10 mouse cellular contexts compared by ENCODE assay signal in genomic region chr15:87955685-87956256, GRCm38 (mm10).
"Had no signal": no experiment of that assay in that cellular context is flagged by ENCODE, and none has a peak within 500 bp of the region (broad histone marks: within the 10 kb centered on the region; RNA-seq: fewer than 3 reads in every experiment).

No protein-coding gene starts in this region.

- H3K4me1 ChIP-seq: limb, embryonic 13.5 days; liver, embryonic 12.5 days; midbrain, embryonic 13.5 days had no signal

- DNase-seq: kidney, adult 11 months; kidney, adult 9 months; kidney, postnatal 36 days; layer of hippocampus, adult 9-11 months; left cerebral cortex, postnatal 4 days had no signal

- H3K9ac ChIP-seq: limb, embryonic 13.5 days; liver, embryonic 12.5 days; midbrain, embryonic 13.5 days had no signal

- H3K27ac ChIP-seq: hindbrain, postnatal 0 days; kidney, postnatal 0 days; limb, embryonic 13.5 days; liver, embryonic 12.5 days; midbrain, embryonic 13.5 days had no signal

- H3K27me3 ChIP-seq: liver, embryonic 12.5 days had no signal

- H3K4me2 ChIP-seq: limb, embryonic 13.5 days; liver, embryonic 12.5 days; midbrain, embryonic 13.5 days had no signal

- H3K9me3 ChIP-seq: limb, embryonic 13.5 days; midbrain, embryonic 13.5 days had no signal

- ATAC-seq: hindbrain, postnatal 0 days; liver, embryonic 12.5 days; midbrain, embryonic 13.5 days had no signal

- H3K4me3 ChIP-seq: limb, embryonic 13.5 days; liver, embryonic 12.5 days; midbrain, embryonic 13.5 days had no signal

- H3K36me3 ChIP-seq: limb, embryonic 13.5 days; liver, embryonic 12.5 days; midbrain, embryonic 13.5 days had no signal
